Mouse (Mus musculus) regulatory T cell (primary cell): ENCODE results near the gene Aqr.
"Not testable (repeated sequence)": the region's sequence is repeated elsewhere in the genome, so short reads cannot be mapped to it uniquely, and the experiment has no call there.

Experiments
- in situ Hi-C: fragments of 300-600 bp; cut with MboI, MseI; formaldehyde crosslinking; loops from one replicate; pipeline ENCODE4 v1.15.1; 2025; ENCODE audit warnings: high pct_unique_total_duplicates

Gene Aqr

GRCm38 (mm10) chr2:114186924-114187323 lies at the start of gene Aqr:
Gene Aqr, minus strand, starts transcription at chr2:114187024.
- in situ Hi-C loops = not testable (repeated sequence)

GRCm38 (mm10) chr2:114236566-114236965 lies 49.7 kb upstream of the Aqr start:
- in situ Hi-C loops = loop anchor here (10.0 kb wide), 1 partner anchor 192 kb away; no protein-coding TSS in a partner anchor

GRCm38 (mm10) chr2:114235584-114235983 lies 48.8 kb upstream of the Aqr start:
- in situ Hi-C loops = loop anchor here (10.0 kb wide), 1 partner anchor 191 kb away; no protein-coding TSS in a partner anchor

- in situ Hi-C loops = loop anchor here (10.0 kb wide), 1 partner anchor 186 kb away; no protein-coding TSS in a partner anchor
Measured at GRCm38 (mm10) chr2:114231248-114231647, 44.4 kb upstream of the Aqr start.

- in situ Hi-C loops = no loop called here
Measured at GRCm38 (mm10) chr2:114228672-114229071, 41.8 kb upstream of the Aqr start.

- in situ Hi-C loops = no loop called here
Measured at GRCm38 (mm10) chr2:114205036-114205435, 18.2 kb upstream of the Aqr start.

- in situ Hi-C loops = no loop called here
Measured at GRCm38 (mm10) chr2:114201574-114201973, 14.8 kb upstream of the Aqr start.

- in situ Hi-C loops = no loop called here
Measured at GRCm38 (mm10) chr2:114200932-114201559, 14.2 kb upstream of the Aqr start, which contains the start of gene Zfp770. Gene Zfp770, minus strand, starts transcription at chr2:114201469.

- in situ Hi-C loops = no loop called here
Measured at GRCm38 (mm10) chr2:114196421-114196820, 9.6 kb upstream of the Aqr start.

- in situ Hi-C loops = no loop called here
Measured at GRCm38 (mm10) chr2:114177802-114178733, 8.8 kb downstream of the Aqr start.

GRCm38 (mm10) chr2:114174651-114175484 lies 12.0 kb downstream of the Aqr start:
- in situ Hi-C loops = no loop called here

- in situ Hi-C loops = no loop called here
Measured at GRCm38 (mm10) chr2:114173248-114173647, 13.6 kb downstream of the Aqr start.

- in situ Hi-C loops = loop anchor here (5.0 kb wide), 1 partner anchor 41 kb away; no protein-coding TSS in a partner anchor
Measured at GRCm38 (mm10) chr2:114167837-114168236, 19.0 kb downstream of the Aqr start.

GRCm38 (mm10) chr2:114161978-114162377 lies 24.8 kb downstream of the Aqr start:
- in situ Hi-C loops = no loop called here

GRCm38 (mm10) chr2:114157345-114157744 lies 29.5 kb downstream of the Aqr start:
- in situ Hi-C loops = no loop called here

- in situ Hi-C loops = no loop called here
Measured at GRCm38 (mm10) chr2:114156639-114157038, 30.2 kb downstream of the Aqr start.

- in situ Hi-C loops = no loop called here
Measured at GRCm38 (mm10) chr2:114153247-114153646, 33.6 kb downstream of the Aqr start.

GRCm38 (mm10) chr2:114146864-114147458 lies 39.9 kb downstream of the Aqr start:
- in situ Hi-C loops = loop anchor here (10.0 kb wide), 1 partner anchor 312 kb away; no protein-coding TSS in a partner anchor

GRCm38 (mm10) chr2:114145315-114145801 lies 41.5 kb downstream of the Aqr start:
- in situ Hi-C loops = loop anchor here (10.0 kb wide), 1 partner anchor 311 kb away; no protein-coding TSS in a partner anchor

- in situ Hi-C loops = loop anchor here (10.0 kb wide), 1 partner anchor 310 kb away; no protein-coding TSS in a partner anchor
Measured at GRCm38 (mm10) chr2:114144915-114145314, 41.9 kb downstream of the Aqr start.

- in situ Hi-C loops = loop anchor here (10.0 kb wide), 1 partner anchor 309 kb away; no protein-coding TSS in a partner anchor
Measured at GRCm38 (mm10) chr2:114143842-114144241, 43.0 kb downstream of the Aqr start.
